Mouse (Mus musculus) retina, adult 2 months (tissue): ENCODE data around the gene Acat2.
"Not testable (repeated sequence)": the region's sequence is repeated elsewhere in the genome, so short reads cannot be mapped to it uniquely, and the experiment has no call there.

Source experiments
- DNase-seq: peaks from one replicate; pipeline ENCODE4 v3.0.0-alpha.2; 2012; ENCODE audit warnings: low read depth, low spot score

Acat2 gene

DNA sequence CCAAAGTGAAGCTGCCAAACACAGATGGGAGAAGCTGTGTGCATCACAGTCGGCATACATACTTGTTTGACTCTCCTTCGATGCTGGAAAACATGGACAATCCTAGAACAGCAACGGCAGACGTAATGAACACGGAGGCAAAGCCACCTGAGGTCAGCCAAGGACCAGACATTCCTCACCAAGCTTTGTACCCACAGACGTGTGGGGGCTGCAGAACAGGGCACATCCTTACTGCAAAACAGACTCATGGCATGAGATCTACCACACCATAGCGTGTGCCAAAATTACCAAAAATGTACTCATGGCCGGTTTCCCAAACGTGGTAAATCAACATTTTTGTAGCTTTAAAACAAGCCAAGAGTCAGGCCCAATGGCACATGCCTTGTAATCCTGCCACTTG, 54.1 kb downstream of the Acat2 start:
- DNase-seq, result no peak

DNA sequence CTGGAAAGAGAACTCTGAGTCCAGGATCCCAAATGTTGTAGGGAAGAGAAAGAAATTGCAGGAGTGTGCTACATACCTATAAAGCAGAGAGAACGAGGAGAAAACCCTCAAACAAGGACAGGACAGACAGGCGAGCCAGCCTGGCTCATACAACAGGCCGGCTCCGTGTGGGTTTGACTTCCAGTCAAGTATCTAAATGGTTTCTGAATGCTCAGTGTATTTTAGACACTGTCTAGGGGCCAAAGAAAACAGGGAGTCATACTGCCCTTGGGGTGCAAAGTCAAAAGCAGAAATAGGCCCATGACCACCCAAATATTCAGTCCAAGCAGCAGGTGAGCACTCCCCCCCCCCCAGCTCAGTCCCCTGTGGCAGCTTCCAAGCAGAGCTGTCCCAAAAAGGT, 54.7 kb downstream of the Acat2 start:
- DNase-seq, result no peak

GRCm38 (mm10) chr17:12904349-12904748, 56.2 kb downstream of the Acat2 start:
- DNase-seq, result no peak

DNA sequence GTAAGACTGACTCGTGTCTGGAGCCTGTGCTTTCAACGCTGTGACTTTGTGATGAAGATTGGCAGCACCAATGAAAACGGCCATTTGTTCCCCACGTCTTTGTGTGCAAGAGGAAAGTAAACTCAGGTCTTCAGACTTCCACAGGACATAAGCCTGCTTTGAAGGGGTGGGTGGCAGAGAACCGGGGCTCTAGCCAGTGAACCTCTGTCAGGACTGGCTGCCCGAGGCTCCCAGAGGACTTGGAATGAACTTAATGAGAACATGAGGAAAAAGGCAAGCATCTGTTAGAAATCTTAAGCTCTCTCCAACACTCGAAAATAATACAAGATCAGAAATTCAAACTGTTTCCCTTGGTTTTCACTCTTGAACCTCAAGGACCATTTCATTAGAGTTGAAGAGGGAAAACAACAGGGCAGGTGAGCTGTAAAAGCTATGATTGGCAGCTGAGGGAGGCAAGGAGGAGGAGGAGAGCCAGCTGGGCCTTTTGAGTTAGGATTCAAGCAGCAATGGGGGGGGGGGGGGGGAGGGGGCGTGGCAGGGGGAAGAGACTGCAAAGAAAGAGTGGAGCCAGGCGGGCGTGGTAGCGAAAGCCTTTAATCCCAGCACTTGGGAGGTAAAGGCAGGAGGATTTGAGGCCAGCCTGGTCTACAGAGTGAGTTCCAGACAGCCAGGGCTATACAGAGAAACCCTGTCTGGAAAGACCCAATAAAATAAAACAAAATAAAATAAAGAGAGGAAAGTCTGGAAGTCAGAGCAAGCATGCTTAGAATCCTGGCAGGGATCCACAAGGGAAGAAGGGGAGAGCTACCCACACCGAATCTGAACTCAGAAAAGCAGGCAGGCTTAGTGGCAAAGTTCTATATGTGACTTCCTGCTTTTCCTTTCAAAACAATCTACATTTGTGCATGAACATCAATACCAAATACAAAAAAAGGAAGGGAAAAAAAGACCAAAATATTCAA, 56.9 kb downstream of the Acat2 start:
- no peak for DNase-seq

- DNase-seq, result no peak
Observed at GRCm38 (mm10) chr17:12902291-12902690, 58.3 kb downstream of the Acat2 start.

DNA sequence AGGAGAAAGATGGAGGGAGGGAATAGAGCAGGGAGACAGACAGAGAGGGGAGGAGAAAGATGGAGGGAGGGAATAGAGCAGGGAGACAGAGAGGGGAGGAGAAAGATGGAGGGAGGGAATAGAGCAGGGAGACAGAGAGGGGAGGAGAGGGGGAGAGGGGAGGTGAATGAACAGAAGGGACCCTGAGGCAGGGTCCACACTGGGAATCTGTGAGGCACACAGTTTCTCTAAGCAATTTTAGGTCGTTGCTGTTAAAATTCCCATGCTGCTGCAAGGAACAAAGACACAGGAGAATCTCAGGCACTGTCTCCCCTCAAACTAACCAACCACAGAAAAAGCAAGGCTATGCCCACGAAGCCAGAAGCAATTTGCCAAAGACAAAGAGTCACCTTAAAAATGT, 61.9 kb downstream of the Acat2 start:
- DNase-seq, result not testable (repeated sequence)

GRCm38 (mm10) chr17:12897674-12898073, 62.9 kb downstream of the Acat2 start:
- DNase-seq, result no peak
